Mouse (Mus musculus) thymus, postnatal 36 days (tissue): Measurements from ENCODE around the gene Kank4.
A peak's percentile ranks its signal among the peaks of the same experiment; 100 is the strongest.
"Not testable (repeated sequence)": the region's sequence is repeated elsewhere in the genome, so short reads cannot be mapped to it uniquely, and the experiment has no call there.

ENCODE experiments used
- DNase-seq, 2 experiments: peaks; one replicate each; pipeline ENCODE4 v3.0.0; 2022; ENCODE audit warnings: mixed read lengths in 2 of 2

Kank4 gene

DNA sequence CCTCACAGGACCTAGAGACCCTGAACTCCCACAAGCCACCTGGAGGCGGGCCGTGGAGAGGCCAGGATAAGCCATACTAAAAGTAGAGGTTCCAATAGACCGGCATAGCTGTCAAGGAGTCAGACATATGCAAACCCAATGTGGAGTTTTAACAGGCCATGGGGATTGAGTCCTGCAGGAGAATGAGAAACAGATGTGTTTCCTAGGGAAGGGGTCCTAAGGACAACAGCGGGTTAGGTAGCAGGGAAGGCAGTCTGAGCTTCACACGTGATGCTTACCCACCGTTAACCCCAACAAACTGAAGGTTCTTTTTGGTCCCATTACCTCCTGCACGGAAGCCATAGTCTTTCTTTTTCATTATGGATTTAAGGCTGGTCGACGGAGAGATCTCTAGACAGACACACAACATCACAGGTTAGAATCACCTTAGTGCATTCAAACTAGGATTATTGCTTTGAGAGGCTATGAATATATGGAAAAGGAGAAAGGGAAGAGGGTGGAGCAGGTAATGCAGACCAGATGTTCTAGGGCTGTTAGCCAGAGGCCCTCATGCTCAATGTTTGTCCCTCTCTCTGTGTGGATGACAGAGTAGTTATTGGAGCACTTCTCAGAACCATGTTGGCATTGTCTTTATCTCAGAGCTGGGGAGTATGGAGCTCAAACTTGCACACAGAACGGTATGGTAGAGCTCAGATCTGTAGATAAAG is 40.5 kb downstream of the Kank4 start:
- no peak for DNase-seq

DNA sequence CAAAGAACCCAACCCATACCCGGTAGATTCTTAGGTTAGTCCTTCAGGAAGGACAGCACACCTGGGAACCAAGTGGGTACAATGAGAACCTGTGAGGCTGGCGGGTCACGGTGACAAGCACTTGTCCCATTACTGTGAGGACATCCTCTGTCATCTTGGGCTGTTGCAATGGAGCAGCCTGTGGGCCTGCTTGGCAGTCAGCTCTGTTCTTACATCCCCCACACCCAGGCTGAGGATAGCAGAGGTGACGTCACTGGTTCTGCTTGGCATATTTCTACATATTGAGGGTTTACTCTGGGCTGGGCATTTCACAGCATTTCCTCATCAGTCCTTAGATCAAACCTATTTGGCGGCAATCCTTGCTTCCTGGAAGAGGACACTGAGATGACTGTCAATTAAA is 43.6 kb downstream of the Kank4 start:
- no peak for DNase-seq

DNA sequence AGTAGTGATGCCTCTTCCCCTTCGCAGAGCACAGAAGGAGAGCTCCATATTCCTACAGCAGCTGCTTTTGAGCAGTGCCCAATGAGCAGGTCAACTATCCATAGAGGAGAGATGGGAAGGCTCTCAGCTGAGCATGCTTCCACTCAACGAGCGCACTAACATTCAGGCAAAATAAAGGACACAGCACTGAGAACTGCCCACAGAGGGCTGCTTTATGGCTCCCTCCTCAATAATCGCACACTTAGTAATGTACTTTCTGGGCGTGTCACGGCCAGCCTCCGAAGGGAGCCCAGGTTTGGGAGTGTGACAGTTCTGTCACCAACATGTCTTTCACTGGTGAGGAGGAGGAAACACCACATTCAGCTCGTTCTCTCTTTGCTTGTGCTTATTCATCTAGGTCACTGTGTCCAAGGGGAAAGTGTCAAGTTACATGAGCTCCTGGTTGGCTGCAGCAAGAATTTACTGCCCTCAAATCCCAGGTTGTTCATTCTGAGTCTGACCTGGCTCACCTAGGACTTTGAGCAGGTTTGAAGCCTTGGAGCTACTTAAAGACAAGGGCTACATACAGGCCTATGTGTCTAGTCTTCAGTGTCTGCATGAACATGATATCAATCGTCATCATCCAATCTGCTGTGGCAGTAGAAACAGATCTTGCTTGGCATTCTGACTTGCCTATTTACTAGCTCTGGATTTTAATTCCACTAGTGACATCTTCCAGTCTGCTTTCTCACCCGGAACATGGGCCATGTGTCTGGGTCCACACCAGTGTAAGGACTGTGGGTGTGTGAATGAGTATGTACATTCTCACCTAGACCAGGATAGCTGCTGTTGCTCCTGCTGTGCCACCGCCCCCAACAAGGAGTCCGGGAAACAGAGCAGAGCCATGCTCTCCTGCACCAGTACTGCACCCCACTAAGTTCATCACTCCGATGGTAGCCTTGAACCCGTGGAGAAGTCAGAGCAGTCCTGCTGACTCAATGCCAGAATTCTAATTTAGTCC is 49.9 kb downstream of the Kank4 start:
- DNase-seq, result no peak

DNA sequence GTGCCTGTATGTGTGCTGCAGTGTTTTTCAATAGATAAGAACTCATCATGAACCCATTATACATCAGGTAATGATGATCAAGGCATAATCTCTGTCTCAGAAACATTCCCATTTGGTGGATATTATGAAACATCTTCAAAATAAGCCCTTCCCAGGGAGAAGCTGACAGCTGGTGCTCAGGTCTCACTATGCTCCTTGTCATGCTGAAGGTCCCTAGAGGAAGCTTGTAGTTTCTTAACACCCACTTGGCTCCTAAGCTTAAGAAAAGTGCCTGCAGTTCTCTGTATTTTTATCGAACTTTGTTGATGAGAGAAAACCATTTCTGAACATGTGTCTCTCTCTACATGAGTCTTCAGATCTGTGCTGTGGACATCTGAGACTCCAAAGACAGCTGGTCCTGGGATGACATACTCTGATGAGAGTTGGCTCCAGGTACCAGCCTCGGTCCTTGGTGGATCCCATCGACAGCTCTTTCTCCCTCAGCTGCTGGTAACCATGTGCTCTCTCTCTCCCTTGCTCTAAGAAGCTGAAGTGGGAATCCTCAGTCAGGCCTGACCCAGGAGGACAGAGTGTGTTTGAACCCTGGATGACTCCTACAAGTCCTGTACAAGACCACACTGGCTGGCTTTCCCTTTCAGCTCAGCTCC is 58.3 kb downstream of the Kank4 start:
- no peak for DNase-seq

DNA sequence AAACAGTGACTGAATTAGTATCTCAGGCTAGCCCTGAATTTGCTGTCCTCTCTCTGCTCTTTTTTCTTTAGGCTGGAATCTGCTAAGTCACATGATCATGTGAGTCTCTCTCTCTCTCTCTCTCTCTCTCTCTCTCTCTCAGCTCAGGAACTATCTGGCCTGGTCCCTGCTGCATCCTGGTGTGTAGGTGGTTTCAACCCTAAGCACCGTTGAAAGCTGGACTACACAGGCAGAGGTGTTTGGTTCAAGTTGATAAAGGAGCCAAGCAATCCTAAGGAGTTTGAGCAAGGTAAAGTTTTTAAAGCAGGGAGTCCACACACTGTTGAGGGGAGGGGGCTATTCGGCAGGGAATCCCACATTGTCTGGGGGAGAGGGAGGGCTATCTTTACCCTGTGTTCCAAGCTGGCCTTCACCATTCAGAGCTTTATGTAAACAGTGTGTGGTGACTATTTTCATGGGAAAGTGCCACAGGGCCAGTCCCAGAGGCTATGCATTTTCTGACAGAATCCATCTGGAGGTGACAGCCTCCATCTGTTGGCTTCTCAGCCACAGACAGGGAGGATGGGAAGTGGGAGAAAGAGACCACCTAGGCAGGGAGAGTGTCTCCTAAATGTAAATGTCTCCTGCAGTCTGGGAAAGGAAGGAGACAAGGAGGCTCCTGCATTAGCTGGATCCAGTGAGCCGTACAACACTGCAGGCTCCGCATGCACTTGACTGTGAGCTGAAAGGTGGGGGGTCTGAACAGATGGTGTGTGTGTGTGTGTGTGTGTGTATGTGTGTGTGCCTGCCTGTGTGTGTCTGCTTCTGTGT is 59.1 kb downstream of the Kank4 start:
- DNase-seq, result no peak

DNA sequence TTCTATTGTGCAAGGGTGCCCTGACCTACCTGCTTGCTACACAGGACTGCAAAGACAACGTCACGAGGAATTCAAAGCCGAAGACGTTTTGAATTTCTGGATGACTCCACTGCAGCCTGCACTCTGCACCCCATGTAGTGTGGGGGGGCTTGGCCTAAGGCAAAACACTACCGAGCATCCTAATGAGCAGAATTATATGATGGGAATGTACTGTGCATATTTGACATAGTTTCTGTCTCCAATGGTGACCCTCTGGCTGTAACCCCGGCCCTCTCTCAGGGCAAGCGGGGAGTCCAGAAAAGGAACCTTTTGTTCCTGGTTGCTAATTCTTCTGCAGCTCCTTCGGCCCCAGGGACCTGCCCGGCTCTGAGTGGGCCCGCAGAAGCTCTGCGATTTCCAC is 61.2 kb downstream of the Kank4 start:
- DNase-seq, result no peak

DNA sequence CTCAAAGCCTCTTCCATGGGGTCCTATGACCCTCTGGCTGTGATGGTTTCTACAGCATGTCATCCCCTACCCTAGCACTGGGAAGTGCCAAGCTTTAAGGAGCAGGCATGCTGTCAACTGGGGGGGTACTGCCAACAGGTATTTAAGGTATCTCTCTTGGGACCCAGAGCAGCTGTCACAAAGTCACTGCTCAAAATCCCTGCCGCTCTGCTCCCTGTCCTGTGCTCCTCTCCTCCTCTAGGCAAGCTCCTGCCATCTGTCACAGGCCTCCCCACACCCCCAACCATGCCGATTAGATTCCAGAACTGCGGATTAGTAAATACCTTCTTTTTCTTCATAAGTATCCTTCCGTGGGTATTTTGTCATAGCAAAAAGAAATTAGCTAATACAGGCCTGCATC is 62.9 kb downstream of the Kank4 start:
- DNase-seq, result no peak

DNA sequence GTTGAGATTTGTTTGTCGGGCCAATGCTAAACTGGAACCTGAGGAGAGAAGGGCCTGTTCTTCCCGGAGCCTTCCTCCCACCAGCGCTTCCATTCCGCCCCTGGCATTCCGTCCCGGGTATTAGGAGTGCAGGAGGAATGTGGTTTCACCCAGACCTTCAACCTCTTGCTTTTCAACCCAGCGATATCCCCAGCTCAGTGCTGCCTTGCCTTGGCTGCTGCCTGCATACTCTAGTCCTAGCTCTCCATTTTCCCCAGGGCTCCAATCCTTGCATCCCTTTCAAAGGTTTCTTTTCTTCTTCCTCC is 73.5 kb downstream of the Kank4 start:
- DNase-seq, result no peak

DNA sequence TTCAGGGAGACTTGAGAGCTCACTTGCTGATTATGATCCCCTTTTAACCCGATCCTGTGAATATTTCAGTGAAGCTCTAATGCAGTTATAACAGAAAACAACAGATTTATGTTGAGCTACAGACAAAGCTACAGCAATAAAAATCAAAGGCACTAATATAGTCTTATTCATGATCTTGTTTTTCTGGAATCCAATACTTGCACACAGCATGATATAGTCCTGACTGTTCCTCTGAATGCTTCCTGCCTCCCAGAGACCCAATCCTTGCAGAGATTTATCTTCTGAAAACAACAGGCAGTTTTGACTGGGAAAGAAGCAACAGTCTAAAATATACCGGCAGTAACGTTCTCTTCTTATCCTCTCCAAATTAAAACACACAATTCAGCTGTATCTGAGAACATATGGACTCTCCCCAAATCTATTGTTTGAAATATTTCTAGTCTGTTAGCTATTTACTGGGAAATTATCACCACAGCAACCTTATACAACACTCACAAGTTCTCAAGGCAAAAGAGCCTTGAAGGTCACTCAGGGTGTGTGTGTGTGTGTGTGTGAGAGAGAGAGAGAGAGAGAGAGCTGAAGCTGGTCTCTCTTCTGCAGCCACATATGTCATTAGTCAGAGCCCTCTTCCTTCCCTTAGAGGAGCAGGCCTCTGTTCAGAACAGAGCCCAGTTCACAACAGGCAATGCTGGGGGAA is 74.0 kb downstream of the Kank4 start:
- no peak for DNase-seq

DNA sequence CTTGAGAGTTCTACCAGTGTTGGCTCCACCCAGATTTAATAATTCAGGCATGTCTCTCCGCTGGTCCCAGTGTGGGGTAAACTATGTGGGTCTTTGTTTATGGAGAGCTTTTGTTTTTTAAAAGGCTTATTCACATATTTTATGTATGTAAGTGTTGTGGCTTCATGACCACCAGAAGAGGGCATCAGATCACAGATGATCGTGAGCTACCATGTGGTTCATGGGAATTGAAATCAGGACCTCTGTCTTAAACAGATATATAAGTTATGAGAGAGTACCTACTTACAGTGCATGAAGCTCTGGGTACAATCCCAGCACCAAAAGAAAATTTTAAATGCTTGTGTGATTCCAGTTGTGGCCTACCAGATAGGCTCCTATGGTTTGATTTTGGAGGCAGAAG is 77.6 kb downstream of the Kank4 start:
- DNase-seq, result no peak

DNA sequence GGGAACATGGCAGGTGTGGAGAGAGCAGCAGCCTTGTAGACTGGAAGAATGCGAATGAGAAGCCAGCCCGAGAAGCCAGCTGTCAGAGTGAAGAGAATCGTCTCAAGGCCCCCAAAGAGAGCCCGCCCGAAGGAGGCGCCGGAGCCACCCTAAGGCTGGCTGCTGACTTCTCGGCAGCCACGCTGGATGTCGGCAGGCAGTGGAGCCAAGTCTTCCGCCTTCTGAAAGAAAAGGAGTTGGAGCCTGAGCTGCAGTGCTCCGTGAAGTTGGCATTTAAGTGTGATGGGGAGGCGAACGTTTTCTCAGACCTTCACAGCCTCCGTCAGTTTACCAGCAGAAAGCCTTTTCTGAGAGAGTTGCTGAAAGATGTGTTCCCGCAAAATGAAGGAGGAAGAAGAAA is 83.7 kb downstream of the Kank4 start:
- DNase-seq, result no peak

DNA sequence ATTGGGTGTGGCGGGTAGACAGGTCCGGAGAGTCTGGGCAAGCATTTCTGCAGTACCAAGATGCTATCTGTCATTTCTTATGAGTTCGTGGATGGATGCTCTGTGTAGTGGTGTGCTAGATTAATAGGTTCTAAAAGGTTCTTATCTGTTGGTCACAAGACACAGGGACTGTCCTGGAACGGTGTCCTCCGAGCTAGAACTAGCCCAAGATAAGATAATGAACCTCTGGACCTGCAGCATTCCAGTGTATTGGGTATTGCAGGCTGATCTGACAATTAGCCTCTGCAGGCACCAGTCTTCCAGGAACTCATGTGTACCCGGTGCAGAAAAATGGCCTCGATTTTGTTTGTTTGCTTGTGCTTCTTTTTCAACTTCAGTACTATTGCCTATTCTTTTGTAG is 88.6 kb downstream of the Kank4 start:
- no peak for DNase-seq

DNA sequence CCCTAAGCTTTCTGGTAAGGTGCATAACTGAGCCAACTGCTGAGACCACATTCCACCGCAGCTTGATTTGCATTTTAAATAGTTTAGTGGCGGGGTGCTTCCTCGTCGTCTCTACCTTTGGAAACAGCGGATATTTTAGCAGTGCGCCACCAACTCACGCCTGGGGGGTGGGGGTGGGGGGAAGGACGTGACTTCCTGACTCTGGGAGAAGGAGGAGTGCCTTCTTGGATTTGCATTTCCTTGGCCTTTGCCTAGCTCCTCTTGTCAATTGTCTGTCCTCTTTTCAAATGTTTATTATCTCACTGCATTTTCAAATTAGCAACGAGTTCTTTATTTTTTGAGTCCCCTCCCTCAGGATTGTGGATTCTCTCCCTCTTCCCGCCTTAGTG is 89.4 kb downstream of the Kank4 start:
- no peak for DNase-seq

DNA sequence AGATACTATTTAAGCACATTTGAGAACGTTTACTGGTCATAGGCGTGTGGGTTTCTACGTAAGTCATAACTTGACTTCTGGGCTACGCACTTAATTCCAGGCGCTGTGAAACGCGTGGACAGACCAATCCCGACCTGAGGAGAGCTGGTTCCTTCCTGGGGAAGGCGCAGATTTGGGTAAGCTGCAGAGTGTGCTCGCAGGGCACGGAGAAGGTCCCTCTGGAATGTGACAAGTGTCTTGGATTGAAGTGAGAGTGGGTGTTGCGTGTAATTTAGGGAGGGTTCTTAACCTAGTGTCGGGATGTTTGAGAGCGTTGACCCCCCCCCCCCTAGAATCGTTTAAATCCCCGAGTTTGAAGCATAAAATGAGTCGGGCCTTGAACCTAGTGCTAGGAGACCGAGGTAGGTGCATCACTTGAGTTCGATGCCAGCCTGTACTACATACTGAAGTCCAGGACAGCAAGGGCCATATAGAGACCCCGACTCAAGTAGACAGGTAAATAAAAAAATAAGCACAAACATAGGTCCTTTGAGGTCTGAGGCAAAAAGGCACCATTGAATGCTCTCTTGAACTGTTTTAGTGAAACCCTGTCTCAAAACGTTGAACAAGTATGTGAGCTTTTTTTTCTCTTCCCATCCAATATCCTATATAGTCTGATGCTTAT is 89.9 kb downstream of the Kank4 start:
- DNase-seq, result no peak

DNA sequence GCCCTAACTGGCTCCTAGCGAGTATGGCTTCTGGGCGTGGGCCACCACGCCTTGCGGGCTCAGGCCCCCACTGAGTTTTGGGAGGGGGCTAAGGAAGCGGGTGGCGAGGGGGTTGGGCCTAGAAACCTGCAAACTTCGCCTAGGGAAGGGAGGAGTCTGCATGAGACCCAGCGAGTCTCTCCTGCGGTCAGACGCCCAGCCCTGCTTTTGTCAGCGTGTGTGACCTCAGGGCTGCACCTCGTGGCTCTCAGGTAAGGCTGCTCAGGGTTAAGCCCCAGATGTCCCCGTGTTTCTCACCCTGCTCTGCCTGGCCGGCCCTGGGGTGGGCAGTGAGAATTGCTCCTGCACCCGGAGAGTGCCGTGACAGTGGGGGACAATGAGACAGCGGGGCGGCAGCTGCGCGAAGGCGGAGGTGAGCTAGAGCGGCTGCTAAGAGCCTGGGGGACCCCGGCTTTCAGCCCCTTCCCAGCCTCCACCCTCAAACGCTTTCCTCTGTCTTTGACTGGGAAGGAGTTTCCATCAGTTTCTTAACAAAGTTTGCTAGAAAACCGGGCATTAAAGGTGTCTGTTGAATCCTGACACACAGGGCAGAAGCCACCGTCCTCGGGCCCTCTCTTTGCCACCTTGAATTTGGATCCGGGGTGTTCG is 90.6 kb downstream of the Kank4 start, which contains the start of gene L1td1:
TSS of gene L1td1 (plus strand) at position 145 of the 648 bp plus-strand sequence.
- DNase-seq, result no peak

DNA sequence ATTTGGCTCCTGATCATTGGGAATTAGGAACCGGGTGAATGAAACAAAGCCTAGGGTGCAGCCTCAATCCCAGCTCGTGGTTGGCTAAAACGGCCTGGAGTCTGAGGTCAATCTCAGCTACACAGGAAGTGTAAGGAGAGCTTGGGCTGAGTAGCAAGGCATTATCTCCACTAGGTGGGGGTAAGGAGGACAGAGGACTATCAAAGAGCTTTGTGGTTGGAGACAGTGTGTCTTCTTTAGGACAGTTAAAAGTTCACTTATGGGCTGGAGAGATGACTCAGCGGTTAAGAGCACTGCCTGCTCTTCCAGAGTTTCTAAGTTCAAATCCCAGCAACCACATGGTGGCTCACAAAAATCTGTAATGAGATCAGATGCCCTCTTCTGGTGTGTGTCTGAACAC is 91.9 kb downstream of the Kank4 start:
- no peak for DNase-seq

DNA sequence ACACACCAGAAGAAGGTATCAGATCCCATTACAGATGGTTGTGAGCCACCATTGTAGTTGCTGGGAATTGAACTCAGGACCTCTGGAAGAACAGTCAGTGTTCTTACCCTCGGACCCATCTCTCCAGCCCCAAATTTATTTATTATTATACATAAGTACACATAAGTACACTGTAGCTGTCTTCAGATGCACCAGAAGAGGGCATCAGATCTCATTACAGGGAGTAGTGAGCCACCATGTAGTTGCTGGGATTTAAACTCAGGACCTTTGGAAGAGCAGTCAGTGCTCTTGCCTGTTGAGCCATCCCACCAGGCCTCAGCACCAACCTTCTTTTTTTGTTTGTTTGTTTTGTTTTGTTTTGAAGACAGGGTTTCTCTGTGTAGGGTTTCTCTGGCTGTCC is 92.7 kb downstream of the Kank4 start:
- not testable (repeated sequence) for DNase-seq

DNA sequence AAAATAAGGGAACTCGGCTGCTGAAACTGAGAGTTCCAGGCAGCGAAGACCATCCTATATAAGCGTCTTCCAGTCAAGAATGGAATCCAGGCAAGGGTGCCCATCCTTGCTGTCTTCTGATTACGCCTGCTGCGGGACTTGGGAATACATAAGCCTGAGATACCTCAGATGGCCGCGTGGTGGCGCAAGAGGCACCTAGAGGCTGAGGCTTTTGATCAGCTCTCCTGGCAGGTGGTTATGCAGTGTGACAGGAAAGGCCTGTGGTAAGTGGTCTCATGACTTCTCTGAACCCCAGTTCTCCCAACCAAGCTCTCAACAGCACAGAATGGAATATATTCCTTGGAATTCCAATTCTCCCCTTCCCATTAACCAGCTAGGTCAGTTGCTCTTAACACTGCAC is 94.9 kb downstream of the Kank4 start:
- DNase-seq, result peak; percentile 64 to 67

DNA sequence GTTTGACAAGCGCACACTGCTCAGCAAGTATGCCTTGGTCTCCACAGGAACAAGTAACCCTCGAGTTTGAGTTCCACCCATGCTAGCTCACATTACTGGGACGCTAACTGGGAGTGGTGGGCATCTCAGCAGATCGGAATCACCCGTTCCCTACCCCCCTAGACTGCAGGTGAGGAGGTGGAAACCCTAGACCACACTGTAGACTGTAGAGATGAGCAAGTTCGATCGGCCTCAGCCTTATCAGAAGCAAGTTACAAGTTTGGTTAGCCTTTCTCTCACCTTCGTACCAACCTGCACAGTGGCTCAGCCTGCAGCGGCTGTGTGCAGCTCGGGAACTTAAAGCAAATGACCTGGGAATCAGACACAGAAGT is 98.8 kb downstream of the Kank4 start:
- DNase-seq, result no peak

DNA sequence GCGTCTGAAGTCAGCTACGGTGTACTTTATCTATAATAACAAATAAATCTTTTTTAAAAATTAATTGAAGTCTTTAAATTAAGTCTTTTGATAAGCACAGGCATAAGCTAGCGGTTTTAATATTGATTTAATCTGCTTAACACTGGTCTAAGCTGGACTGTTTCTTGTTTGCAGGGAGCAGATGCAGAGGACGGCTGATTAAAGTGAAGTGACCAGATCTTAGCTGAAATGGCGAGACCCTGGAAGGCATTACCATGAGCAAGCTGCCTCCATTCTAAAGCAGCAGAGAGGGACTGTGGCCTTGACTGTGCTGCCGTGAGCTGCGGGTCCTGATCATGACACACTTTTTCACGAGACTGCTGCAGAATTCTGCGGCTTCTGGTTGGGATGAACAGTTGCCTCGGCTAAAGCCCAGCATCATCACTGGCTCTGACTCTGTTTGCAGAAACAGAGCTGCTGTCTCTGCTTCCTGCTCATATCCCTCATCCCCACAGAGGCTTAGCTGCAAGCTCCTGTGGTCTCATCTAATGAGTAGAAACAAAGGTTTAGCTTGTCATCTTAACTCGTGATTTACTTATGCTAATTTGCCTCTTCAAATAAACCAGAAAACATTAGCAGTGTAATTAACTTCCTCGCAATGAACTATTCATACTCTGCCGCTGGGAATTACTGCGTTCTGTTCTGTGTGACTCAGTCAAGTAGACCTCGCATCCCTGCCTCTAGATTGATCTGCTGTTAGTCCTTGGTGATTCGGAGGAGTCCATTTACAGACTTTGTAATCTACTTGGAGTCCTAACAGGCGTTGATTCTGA is 99.4 kb downstream of the Kank4 start:
- DNase-seq, result no peak
